Mouse (Mus musculus): ENCODE results near the gene Gramd4. TPM values are rescaled to one million over a fixed set of nuclear protein-coding genes. Genes with fewer than 3 reads are reported as not detected.

Gene Gramd4
- polyA plus RNA-seq, 1 experiment from 2014 or later, result 52.9 TPM

DNA sequence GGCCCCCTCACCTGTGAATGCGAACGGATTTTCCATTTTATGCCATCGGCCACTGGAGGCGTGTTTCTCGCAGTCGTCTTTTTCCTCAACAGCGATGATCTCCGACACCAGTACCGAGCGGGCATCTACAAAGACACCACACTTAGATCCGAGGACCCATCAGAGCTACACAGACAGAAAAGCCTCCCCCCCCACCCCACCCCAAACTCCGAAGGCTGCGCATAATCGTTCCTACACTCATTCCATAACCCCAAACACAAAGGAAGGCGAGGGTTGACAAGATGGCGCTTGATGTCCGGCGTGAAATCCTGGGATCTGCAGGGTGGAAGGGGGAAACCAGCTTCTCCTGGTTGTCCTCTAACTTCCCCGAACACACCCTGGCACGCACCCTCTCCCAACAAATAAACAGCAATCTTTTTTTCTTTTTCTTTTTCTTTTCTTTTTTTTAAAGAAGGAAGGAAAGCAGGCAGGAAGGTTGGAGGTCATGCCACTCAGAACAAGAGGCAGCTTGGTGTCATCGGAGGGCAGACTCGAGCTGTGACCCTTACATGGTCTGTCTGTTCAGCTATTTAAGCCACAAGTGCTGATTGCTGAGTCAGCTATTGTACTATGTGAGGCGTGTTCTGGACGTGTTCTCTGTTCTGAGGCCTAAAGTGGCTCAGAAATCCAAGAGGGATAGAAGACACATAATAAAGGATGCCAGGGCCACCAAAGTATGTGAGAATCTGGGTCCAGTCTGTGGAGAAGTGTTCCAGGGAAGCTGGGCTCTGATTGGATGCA lies 108.5 kb downstream of the Gramd4 start:
- 89% methylated on average over 24 of the region's 24 CpGs for WGBS
- Histone ChIP-seq H3K9ac (replicated peaks) (no peak overlapping the region), H3K9me3 (no peaks in the 10 kb centered on the region), H3K36me3 (peaks cover 6% of the 10 kb centered on the region; the same call in 1 of the 2 replicates), H3K4me2 (replicated peaks) (no peak overlapping the region), H3K4me3 (no peak overlapping the region), H3K27ac (replicated peaks) (no peak overlapping the region), H3K4me1 (peaks cover 9% of the 10 kb centered on the region), H3K27me3 (no peaks in the 10 kb centered on the region)
- ATAC-seq (replicated peaks), result no peak

DNA sequence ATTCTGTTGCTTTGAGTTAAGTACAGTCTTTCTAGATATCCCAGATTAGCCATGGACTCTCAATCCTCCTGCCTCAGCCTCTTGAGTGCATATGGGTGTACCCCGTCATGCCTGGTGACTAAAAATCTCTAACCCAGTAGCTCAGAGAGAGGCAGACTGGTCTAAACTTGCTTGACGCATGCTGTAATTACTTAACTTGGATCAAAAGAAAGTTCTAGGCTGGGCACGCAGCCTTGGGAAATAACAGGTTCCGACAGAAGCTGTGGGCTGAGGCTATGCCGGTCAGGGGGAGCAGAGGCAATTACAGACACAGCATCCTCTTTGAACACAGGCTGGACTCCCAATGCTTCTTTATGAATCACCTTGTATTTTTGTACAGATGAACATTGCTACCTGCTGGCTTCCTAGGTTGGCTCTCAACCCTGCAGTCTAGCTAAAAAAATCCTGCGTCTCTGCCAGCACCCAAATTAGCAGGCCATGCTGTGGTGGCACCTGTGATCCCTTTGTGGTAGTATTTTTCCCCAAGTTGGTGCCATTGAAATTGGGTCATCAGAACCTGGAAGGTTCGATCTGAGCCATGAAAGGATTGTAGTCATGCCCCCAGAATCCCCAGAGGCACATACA lies 109.6 kb downstream of the Gramd4 start:
- H3K9me3 ChIP-seq, result no peaks in the 10 kb centered on the region
- no peak overlapping the region for H3K4me3 ChIP-seq
- H3K4me1 ChIP-seq, result peaks cover 9% of the 10 kb centered on the region
- 89% methylated on average over 7 of the region's 7 CpGs for WGBS
- ATAC-seq (replicated peaks), result no peak
- no peaks in the 10 kb centered on the region for H3K27me3 ChIP-seq
- no peak overlapping the region for H3K9ac ChIP-seq (replicated peaks)
- no peaks in the 10 kb centered on the region for H3K36me3 ChIP-seq
- H3K27ac ChIP-seq (replicated peaks), result no peak overlapping the region
- H3K4me2 ChIP-seq (replicated peaks), result no peak overlapping the region

DNA sequence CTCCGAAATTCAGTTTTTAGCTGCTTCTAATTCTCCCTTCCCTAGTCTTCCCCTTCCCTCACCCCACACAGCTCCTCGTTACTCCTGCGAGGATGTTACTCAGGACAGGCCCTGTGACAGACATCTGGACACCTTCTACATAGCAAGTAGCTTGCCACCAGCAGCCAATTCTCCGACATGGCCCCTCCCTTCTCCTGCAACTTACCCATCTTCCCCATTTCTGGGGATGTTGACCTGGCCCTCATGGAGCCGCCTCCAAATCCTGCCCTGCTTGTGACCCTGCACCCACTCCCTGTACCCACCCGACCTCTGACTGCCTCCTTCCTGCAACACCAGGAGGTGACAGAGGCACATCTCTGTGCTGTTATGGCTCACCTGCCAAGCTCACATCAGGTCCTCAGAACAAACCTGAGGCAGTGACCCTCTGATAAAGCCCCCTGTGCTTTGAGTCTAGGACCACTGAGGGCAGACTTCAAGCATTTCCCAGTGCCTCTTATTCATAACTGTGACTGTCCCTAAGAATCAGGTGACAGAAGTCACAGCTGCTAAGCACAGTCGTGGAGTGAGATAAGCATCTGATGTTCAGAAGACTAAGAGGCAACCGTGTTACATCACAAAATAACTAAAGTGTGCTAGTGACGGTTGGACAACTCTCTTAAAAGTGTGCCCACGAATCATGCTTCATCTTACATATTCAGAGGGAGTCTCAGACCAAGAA lies 110.5 kb downstream of the Gramd4 start:
- 79% methylated on average over 10 of the region's 10 CpGs for WGBS
- no peak overlapping the region for H3K27ac ChIP-seq (replicated peaks)
- ATAC-seq (replicated peaks), result no peak
- no peak overlapping the region for H3K9ac ChIP-seq (replicated peaks)
- H3K4me1 ChIP-seq, result peaks cover 11% of the 10 kb centered on the region
- H3K4me3 ChIP-seq, result no peak overlapping the region
- H3K27me3 ChIP-seq, result no peaks in the 10 kb centered on the region
- no peaks in the 10 kb centered on the region for H3K9me3 ChIP-seq
- H3K4me2 ChIP-seq (replicated peaks), result no peak overlapping the region
- H3K36me3 ChIP-seq, result no peaks in the 10 kb centered on the region

DNA sequence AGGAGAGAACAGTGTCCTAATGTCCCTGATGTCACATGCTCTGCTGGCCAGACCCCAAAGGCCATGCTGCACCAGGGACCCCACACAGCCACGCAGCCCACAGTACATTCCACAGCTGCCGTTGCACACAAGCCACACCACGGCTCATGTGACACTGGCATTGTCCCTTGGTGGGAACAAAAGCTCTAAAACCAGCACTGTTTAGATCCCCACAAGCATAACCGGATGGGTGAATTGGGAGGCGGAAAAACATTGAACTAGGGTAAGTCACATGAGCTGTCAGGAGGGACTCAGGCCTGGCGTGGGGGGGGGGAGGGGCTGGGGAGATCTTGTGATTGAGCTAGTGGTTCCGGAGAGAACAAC lies 111.0 kb downstream of the Gramd4 start:
- no peak overlapping the region for H3K27ac ChIP-seq (replicated peaks)
- 0 out of 2 replicates have a peak, but pooled peaks have one; percentile 41 for ATAC-seq (replicated peaks)
- WGBS, result 30% methylated on average over 7 of the region's 7 CpGs
- H3K27me3 ChIP-seq, result no peaks in the 10 kb centered on the region
- H3K4me2 ChIP-seq (replicated peaks), result no peak overlapping the region
- H3K9ac ChIP-seq (replicated peaks), result no peak overlapping the region
- H3K4me1 ChIP-seq, result peaks cover 16% of the 10 kb centered on the region
- no peaks in the 10 kb centered on the region for H3K9me3 ChIP-seq
- H3K4me3 ChIP-seq, result no peak overlapping the region
- no peaks in the 10 kb centered on the region for H3K36me3 ChIP-seq

DNA sequence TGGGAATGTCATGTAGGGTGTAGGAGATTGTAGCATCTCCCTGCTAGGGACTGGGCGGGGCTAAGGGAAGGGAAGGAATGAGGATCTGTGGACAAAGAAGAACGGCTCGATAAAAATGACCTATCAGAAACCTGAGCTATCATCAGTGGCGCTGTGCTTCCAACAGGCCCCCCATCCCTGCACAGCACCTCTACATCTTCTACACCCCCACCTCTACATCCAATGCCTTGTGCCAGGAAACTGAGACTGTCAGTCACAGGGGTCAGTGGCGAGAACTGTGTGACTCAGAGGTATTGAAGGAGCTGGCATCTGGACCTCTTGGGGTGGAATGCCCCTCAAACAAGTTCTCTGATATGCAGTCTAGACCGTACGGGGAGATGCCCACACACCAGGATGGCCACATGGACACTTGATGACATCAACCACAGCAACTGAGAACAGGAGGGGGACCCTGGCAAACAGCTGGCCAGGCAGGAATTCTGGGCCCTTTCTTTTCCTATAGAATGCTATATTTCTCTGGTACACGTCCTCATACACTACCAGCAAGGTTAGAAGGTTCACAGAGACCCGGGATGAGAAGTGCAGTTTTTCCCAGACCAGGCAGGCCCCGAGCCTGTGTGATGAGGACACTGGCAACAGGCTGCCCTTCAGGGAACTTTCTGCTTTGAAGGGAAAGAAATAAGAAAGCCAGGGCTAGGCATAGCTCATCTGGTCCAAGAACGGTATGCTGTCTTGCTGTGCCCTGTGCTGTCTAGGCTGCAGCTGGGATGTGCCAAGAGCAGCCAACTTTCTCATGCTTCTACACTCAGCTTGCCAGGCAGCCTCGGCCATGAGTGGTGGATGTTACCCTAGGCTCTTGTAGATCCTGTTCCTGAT lies 111.7 kb downstream of the Gramd4 start:
- Histone ChIP-seq H3K4me1 (peaks cover 19% of the 10 kb centered on the region), H3K9ac (replicated peaks) (no peak overlapping the region), H3K36me3 (no peaks in the 10 kb centered on the region), H3K27me3 (no peaks in the 10 kb centered on the region), H3K9me3 (no peaks in the 10 kb centered on the region), H3K27ac (replicated peaks) (no peak overlapping the region), H3K4me3 (no peak overlapping the region), H3K4me2 (replicated peaks) (no peak overlapping the region)
- ATAC-seq (replicated peaks), result no peak
- WGBS, result 87% methylated on average over 12 of the region's 12 CpGs

DNA sequence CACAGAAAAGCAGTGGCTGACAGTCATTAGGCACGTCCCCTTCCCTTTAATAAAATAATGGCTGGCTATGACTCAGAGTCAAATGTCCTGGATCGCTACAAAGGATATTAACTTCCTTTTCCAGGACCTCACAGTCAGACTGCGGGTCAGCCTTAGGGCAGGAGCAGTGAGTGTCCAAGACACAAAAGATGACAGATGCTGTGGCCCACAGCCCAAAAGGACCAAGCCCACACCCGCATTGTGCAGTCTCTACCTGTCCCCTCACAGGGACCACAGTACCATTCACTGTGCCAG lies 112.3 kb downstream of the Gramd4 start:
- Histone ChIP-seq H3K27ac (replicated peaks) (no peak overlapping the region), H3K4me2 (replicated peaks) (no peak overlapping the region), H3K4me3 (no peak overlapping the region), H3K36me3 (no peaks in the 10 kb centered on the region), H3K27me3 (no peaks in the 10 kb centered on the region), H3K4me1 (peaks cover 19% of the 10 kb centered on the region), H3K9ac (replicated peaks) (no peak overlapping the region), H3K9me3 (no peaks in the 10 kb centered on the region)
- no peak for ATAC-seq (replicated peaks)
- WGBS, result 88% methylated on average over 4 of the region's 4 CpGs

DNA sequence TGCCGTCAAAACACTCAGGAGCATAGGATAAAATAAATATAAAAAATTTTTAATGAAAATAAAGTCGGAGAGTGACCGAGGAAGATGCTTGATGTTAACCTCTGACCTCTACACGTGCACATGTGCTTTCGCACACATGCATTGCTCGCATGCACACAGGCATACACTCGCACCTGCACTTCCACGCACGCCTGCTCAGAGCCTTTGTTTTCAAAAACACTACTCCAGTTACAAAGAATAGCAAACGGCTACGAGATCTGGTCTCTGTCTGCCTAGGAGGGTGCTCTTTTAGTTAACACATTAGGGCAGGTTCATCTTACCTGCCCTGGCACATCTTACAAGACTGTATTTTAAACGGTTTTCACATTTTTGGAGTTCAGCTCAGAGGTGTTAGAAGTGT lies 113.8 kb downstream of the Gramd4 start:
- Histone ChIP-seq H3K27ac (replicated peaks) (no peak overlapping the region), H3K9ac (replicated peaks) (no peak overlapping the region), H3K36me3 (no peaks in the 10 kb centered on the region), H3K9me3 (no peaks in the 10 kb centered on the region), H3K4me2 (replicated peaks) (no peak overlapping the region), H3K4me1 (peaks cover 19% of the 10 kb centered on the region), H3K27me3 (no peaks in the 10 kb centered on the region), H3K4me3 (no peak overlapping the region)
- no peak for ATAC-seq (replicated peaks)
- 80% methylated on average over 12 of the region's 12 CpGs for WGBS

DNA sequence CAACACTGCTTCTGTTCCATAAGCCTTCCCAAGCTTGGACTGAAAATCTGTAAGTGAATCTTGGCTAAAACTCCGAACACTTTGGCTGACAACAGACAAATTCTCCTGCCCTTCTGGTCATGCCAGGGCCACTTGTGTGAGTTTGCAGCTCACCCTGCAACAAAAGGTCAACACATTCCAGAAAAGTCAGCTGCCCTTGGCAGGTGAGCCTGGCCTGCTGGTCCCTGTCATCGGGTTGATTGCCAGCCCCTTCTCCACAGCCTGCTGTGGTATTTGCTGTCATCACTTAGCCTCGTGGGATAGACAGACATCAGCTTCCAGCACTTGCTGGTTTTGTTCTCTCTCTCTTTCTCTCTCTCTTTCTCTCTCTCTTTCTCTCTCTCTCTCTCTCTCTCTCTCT lies 114.6 kb downstream of the Gramd4 start:
- no peak overlapping the region for H3K9ac ChIP-seq (replicated peaks)
- H3K36me3 ChIP-seq, result no peaks in the 10 kb centered on the region
- H3K4me3 ChIP-seq, result no peak overlapping the region
- no peaks in the 10 kb centered on the region for H3K27me3 ChIP-seq
- 60% methylated on average over 3 of the region's 3 CpGs for WGBS
- ATAC-seq (replicated peaks), result no peak
- no peaks in the 10 kb centered on the region for H3K9me3 ChIP-seq
- H3K4me2 ChIP-seq (replicated peaks), result no peak overlapping the region
- H3K27ac ChIP-seq (replicated peaks), result no peak overlapping the region
- peaks cover 19% of the 10 kb centered on the region for H3K4me1 ChIP-seq

DNA sequence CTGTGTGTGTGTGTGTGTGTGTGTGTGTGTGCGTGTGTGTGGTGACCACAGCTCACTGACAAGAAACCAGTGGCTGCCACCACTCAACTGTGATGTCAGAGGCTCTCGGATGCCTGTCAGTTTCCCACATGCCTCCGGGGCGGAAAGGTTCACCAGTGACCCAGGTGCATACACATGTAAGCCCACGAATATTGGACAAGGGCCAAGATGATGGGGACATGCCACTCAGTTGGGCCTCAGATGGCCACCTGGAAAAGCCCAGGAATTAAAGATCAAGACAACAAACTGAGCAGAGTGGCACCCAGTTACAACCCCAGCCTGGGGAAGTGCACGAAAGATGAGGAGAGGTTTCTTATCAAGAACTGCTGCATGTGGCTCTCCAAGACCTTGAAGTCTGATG lies 115.0 kb downstream of the Gramd4 start:
- H3K4me1 ChIP-seq, result peaks cover 19% of the 10 kb centered on the region
- ATAC-seq (replicated peaks), result no peak
- no peak overlapping the region for H3K9ac ChIP-seq (replicated peaks)
- H3K27ac ChIP-seq (replicated peaks), result no peak overlapping the region
- H3K4me3 ChIP-seq, result no peak overlapping the region
- no peaks in the 10 kb centered on the region for H3K36me3 ChIP-seq
- WGBS, result 77% methylated on average over 6 of the region's 6 CpGs
- no peaks in the 10 kb centered on the region for H3K9me3 ChIP-seq
- H3K4me2 ChIP-seq (replicated peaks), result no peak overlapping the region
- H3K27me3 ChIP-seq, result no peaks in the 10 kb centered on the region

DNA sequence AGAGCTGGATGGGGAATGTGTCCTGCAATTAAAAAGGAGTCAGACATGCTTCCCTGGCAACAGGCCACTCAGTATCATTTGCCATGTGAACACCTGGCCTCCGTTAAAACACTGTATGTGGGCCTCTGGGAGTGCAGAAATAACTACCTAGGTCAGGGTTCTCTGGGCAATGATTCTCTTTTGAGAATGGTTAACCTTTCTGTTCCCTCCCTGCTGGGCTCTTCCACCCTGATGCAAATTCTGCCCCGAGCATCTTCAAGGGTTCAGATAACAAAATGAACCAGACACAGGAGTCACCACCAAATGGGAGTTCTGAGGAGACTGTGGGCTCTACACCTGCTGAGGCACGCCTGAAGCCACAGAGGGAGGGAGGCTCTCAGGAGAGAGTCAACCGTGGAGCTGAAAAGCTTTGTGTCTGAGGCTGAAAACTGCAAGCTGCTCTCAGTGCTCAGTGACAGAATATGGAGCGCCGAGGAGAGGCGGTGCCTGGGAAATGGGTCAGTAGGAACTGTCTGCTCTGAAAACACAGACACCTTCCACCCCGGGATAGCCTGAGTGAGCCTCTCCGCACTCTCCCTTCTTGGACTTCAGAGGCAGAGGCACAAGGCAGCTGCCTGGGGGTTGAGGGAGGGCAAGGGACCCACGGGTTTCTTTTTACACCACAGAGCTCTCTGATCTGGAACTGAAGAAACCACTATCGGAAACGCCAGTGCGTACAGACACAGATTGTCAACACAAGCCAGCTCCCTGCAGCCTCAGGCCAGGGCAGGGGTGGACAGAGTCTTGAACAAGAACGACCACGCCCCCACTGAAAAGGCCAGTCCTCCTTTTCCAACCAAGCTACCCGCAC lies 115.9 kb downstream of the Gramd4 start:
- Histone ChIP-seq H3K4me1 (peaks cover 18% of the 10 kb centered on the region), H3K36me3 (no peaks in the 10 kb centered on the region), H3K4me3 (no peak overlapping the region), H3K27ac (replicated peaks) (no peak overlapping the region), H3K9me3 (no peaks in the 10 kb centered on the region), H3K4me2 (replicated peaks) (no peak overlapping the region), H3K27me3 (no peaks in the 10 kb centered on the region), H3K9ac (replicated peaks) (no peak overlapping the region)
- WGBS, result 47% methylated on average over 16 of the region's 16 CpGs
- no peak for ATAC-seq (replicated peaks)

DNA sequence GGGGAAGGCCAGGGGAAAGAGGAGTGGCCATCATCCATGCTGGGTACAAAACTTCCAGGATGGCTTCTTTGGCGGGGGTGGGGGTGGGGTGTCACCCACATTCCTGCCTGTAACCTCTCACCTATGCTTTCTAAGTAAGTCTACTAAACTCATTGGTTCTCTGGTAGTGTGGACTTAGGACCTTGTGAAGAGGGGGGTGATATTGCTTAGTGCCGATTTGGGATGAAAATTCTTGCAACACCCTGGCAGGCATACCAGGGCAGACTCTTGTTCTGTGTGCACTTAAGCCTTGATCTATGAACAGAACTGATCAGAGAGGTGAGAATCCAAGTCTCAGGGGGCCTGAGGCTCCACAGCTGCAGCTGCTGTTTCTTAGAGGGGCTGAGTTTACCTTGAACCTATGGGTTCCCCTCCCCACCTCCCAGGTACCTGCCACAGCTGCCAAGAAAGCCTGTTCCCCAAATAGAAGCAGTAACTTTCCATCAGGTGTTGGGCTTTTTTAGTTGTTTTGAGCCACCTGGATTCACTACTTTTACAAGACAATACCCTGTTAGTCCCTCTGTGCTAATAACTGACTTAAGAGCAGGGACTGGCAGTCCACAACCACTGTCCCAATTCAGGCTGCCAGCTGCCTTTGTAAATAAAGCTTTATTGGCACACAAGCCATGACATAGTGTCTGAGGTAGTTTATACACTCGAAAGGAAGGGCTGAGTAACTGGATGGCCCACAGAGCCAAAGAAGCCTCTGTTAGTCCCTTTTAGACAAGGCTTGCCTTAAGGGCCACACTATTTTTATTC lies 118.0 kb downstream of the Gramd4 start:
- no peaks in the 10 kb centered on the region for H3K9me3 ChIP-seq
- no peaks in the 10 kb centered on the region for H3K27me3 ChIP-seq
- no peak overlapping the region for H3K4me3 ChIP-seq
- H3K4me1 ChIP-seq, result peaks cover 10% of the 10 kb centered on the region
- H3K4me2 ChIP-seq (replicated peaks), result no peak overlapping the region
- 77% methylated on average over 3 of the region's 3 CpGs for WGBS
- H3K9ac ChIP-seq (replicated peaks), result no peak overlapping the region
- ATAC-seq (replicated peaks), result no peak
- no peaks in the 10 kb centered on the region for H3K36me3 ChIP-seq
- H3K27ac ChIP-seq (replicated peaks), result no peak overlapping the region
